Mouse (Mus musculus) left cerebral cortex, adult 8-10 months (tissue): ENCODE results near the gene Hsph1. TPM values are rescaled to one million over a fixed set of nuclear protein-coding genes. Genes with fewer than 3 reads are reported as not detected.

Experiments
- DNase-seq, 2 experiments: peaks; one replicate each; pipeline ENCODE4 v3.0.0; 2022; ENCODE audit warnings: low spot score in 2 of 2
- total RNA-seq, 4 experiments: library from RNA; stranded (reverse); gene quantifications; 2 replicates each; pipeline ENCODE4 v1.2.4; 2022

The Hsph1 gene
- total RNA-seq, 4 experiments from 2014 or later: 269 to 310 (median 301) TPM

DNA sequence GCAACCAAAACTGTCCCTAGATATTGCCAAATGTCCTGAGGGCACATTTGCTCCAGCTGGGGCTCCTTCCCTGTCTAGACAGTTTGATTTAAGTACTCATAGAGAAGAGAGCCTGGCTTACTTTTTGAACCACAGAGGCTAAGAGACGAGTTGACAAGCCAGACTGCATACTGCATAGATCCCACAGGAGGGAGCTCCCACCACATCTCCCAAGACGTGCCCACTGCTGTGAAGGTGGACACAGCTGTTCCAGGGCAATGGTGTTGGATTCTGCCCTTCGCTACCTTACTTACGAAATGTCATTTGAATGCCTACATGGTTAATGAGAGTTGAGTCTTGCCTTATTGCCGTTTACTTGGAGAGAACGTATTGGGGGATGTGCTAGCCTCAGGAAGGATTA lies 6.2 kb upstream of the Hsph1 start:
- DNase-seq: no peak

DNA sequence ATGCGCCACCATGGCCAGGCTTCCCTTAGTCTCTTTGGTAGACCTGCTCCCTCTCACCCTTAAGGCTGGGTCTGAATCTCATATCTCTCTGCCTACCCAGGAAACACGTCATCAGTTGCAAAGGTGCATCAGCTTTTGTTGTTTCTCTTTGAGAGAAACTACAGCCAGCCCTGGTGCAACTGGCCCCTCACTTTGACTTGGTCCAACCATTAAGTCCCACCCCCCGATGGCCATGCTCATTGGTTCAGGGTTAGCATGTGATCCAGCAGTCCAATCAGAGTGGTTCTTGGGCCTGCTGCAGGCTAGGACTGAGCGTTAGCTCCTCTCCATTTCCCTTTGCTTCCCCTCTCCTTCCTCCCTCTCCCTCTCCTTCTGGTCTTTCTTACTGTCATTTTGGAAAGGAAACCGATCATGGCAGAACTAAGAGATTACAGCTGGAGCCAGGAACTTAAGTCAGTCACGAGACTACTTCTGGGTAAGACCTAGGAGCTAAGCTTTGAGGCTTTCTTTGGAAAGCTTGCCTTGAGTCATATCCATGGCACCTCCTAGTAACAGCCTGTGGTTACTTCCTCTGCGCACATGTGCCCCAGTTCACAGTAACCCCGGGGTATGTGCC lies 5.2 kb upstream of the Hsph1 start:
- no peak for DNase-seq

DNA sequence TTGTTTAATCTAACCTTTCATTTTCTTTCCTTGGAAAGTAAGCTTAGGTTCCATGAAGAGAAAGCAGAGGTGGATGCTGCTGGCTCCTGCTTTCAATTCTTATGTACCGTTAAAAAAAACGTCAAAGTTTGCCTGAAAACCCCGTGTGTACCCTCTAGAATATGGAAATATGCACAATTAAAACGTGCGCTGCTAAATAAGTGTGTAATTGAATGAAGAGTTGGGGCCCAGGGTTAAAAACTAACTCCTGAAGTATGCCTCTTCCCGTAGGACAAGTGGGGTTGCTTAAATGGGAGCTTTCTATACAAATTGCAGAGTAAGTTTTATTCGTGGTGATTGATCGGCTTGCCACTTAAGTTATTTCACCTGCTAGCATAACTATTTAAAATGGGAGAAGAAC lies 1.1 kb upstream of the Hsph1 start:
- DNase-seq: no peak

DNA sequence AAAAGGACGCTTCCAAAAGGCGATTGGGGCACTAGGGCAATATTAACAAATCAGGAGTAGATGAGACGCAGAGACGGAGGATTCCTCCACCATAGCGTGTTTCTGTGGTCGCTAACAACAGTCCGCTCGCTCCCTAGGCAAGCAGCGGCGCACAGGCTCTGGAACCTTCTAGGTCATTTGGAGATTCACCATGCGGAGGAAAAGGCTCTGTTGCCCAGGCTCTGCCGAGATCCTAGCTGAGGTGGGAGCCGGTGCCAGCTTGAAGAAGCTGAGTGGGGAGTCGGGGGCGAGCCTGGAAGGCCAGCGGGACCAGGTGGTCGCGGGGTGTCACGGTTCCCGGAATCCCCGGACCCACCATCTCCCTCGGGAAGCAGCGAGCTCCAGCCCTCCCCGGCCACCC lies 620 bp downstream of the Hsph1 start:
- DNase-seq: no peak

DNA sequence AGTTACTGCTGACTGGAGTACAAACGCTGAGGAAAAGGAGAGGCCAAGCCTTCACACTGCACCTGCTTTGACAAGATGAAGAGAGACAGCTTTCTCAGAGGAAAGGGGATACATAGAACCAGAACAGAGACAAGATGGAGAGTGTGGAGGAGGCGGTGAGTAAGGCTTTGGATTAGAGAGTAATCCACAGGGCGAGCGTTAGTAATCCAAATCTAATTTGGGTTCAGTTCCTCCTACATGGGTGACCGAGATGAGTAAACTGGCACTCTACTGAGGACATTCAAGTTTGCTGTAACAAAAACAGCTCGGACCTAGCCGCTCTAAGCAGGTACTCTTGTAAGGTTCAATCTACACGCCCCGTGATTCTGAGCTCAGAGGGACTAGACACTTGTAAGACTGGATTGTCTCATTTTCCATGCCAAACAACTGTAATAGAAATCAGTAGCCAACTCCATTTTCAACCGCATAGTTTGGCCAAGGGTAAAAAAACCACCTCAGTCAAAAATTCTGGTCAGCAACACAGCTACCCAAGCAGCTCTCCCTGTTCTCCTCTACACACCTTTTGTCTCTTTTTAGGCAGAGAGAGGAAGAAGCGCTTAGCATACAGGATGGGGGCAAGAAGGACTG lies 1.7 kb downstream of the Hsph1 start:
- no peak for DNase-seq

DNA sequence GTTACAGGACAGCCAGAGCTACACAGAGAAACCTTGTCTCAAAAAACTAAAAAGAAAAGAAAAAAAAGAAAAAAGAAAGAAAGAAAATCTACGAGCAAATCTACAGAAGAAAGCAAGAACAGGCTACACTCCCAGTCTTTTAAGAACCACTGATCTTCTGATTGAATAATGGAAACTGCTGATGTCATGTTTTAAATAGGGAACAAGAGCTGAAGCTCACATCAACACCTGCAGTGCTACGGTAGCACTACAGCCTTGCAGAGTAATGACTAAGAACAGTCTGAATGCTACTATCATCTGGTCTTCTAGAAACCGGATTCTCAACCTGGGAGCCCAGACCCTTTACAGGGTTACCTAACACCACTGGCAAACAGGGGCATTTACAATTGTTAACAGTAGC lies 10.6 kb downstream of the Hsph1 start:
- DNase-seq: no peak

DNA sequence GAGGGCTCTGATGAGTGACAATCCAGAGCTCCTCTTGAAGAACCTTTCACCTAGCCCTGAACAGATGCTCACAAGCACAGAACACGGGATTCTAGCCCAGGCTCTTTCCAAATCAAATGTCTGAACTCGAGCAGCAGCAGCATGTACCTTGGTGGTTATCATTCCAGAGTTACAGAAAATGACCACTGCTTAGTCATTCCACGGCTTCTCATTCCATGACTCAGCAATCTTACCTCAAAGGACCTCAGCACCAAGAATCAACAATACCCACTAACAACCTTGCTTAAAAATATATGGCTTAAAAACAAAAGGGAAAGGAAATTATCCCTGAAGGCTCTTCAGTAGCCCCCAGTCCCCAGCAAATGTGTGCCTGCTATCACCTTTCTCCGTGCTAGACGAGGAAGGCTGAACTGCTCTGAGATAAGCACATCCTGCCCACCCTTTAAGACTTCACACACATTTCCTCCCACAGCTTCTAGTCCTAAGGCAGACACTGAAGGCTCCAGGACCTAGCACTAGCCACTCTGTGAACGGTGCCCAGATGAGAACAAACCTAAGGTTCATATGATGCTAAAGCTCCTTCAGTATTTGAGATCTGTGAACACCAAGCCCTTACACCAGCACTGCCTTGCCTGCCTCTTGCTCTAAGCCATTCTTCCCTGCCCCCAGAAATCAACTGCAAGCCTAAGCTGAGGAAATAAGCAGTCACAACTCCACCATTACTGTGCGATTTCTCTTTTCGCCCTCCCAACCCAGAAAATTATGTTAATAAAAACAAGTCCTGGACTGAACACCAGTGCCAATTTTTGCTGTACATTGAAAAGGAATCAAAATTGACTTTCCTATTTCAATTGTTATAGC lies 12.1 kb downstream of the Hsph1 start:
- no peak for DNase-seq

DNA sequence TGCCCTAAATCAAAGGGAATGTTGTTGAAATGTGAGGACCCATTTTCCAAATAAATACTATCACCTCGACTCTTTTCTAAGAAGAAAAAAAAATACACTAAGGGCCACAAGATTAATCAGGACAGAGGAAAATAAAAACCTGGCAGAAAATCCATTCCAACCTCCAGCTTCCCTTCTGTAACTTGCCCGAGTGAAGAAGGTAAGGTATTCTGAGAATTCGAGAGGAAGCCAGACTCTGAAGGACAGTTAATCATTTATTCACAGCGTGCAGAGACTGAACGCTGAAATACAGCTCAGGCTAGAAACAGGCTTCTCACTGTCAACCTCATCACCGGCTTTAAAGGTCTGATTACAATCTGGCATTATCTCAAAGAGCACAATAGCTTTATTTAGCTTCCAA lies 13.5 kb downstream of the Hsph1 start:
- no peak for DNase-seq

DNA sequence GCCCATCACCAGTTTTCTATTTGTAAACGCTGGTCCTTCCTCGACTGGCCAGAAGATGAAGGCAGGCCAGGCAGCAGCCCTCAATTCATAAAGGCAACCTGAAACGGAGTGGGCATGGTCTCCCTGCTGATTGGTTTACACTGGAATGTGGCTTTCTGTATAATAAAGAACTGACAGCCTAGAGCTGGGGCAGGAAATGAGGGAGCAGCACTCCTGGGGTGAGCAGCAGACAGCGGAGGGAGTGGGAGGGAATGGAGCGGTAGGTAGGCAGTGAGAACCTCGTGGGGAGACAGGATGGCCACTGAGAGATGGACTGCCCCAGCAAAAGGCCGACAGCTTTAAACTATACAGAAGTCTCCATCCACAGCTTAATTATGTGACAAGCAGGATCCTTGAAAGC lies 14.0 kb downstream of the Hsph1 start:
- DNase-seq: no peak

DNA sequence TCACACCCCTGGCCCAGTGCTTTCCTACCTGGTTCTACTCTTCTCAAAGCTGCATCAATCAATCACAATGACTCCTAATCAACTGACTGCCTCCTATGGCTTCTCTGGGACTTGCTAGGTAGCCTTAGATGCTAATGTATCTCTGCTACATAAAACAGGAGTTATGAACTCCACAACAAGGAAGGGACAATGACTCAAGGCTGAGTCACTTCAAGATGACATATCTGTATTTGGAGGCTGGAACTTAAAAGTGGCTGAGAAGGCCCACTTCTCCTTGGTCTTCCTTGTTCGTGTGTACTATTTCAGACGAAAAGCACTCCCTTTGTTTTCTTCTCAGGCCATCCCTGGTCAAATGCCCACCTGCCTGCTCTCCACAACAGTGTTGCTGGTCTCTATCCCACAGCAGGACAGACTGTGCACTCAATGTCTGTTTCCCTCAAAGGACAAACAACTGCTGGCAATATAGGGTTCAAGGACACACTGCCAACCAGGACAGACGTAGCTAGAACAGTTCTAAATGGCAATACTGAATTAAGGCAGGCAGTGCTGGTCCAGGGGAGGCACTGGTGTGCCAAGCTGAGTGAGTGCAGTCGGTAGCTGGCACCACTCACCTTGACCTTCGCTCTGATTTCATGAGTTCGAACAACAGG lies 18.3 kb downstream of the Hsph1 start:
- no peak for DNase-seq

DNA sequence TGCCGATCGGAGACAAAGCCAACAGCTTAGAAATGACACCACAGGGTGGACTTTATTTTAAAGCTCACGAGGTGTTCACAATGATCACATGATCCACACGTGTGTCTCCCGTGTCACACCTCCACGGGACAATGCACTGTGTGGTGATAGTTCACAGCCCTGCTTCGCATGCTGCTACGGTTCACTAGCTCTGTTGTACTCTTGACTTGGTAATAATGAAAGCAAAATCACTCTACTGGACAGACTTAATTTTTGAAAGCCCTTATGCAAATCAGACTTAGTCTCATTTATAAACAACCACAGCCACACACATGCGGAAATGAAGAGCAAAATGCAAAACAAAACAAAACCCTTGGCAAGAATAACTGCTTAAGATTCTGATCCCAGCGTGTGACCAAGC lies 19.4 kb downstream of the Hsph1 start:
- no peak for DNase-seq

DNA sequence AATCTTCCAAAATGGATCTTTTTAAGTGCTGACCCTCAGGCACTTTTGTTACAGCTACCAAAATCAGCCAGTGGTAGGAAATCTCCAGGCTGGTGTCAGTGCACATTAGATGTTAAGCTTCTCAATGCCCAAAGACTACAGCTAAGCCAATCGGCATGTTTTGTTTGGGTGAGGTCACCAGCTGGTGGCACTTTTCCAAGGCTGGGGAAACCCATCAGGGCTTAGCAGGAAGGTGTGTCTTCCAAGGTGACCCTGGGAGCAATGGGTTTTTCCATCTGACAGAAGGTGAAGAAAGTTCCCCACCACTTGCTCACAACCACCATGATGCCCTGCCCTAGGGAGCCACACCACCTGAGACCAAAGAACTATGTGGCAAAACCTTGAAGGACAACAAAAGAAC lies 20.0 kb downstream of the Hsph1 start:
- no peak for DNase-seq

DNA sequence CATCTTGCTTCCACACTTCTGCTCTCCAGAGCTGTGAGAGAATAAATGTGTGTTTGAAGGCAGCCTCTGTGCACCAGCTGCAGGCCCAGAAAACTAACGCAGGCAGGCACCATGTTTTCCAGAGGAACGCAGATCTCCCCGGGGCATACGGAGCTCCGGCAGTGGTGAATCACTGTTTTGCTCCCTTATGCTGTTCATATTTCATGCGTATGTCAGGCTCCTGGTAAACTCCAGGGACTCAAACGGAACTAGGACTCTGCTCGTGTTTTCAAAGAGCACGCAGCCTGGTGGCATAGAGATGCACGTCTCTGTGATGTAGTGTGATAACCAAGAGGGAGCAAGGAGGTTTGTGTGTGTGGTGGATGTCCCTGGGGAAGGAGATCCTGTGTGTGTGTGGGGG lies 23.4 kb downstream of the Hsph1 start:
- peak in 1 of 2 experiments; percentile 36 for DNase-seq

DNA sequence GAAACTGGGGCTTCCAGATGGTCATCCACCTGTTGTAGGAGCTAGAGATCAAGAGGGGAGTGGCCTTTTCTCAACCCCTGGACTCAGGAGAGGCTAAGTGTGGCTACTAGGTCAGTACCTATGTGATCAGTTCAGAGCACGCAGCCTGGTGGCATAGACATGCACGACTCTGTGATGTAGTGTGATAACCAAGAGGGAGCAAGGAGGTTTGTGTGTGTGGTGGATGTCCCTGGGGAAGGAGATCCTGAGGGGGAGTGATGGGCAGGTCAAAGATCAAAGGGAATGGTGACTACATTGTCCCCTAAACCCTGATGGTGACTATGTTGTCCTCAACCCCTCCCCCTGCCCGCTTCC lies 24.0 kb downstream of the Hsph1 start:
- DNase-seq: no peak

DNA sequence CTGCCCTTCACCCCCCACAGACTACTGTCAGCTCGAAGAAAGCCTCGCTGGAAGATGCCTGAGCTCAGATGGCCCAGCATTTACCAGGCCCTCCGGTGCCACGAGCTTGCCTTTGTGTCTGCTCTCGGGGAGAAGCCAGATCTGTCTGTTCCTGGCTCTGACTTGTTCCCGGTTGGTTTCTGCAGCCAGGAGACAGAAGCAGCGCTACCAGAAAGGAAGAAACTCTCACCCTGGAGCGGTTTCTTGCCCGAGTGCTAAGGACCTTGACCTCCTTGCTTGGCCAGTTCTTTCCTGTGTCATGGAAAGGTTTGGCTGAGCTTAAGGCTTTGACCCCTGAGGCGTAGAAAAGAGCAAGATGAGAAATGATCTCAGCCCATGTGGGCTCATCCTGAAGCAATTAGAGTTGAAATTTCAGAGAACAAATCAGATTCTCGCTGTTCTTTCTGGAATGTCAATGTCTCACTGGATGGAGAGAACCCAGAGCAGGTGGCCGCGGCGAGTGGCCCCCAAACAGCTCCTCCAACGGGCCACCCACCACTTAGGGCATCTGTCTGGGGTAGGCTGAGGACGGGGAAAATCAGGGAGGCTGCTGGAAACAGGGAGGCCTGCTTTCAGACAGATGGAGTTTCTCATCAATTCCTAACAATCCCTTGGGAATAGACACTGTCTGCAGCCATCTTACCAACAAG lies 24.6 kb downstream of the Hsph1 start:
- no peak for DNase-seq

DNA sequence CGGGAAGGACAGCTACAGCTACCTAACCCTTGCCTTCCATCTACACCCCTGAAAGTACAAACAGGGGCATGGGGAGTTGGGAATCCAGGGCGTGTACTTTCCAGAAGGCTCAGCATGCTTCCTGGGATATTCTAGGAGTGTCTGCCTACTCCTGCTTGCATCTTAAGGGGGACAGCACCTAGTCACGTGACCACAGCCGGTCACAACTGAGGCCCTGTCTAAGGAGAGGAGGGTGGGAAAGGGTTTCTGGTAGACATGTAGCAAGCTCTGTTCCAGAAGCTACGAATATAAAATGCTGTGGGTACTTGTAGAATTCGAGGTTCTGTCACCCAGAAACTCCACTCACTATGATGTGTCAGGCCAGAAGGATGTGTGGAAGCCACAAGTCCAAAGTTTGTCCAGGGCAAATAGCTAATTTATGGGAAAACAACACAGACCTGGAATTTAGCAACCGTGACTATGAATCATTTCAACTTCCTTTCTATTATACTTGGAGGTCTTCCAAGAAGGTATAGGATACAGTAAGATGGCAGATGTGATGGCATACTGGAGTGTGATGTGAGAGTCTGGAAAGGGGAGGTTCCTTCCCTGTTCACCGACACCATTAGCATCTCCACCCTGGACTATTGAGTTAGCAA lies 29.0 kb downstream of the Hsph1 start:
- no peak for DNase-seq

DNA sequence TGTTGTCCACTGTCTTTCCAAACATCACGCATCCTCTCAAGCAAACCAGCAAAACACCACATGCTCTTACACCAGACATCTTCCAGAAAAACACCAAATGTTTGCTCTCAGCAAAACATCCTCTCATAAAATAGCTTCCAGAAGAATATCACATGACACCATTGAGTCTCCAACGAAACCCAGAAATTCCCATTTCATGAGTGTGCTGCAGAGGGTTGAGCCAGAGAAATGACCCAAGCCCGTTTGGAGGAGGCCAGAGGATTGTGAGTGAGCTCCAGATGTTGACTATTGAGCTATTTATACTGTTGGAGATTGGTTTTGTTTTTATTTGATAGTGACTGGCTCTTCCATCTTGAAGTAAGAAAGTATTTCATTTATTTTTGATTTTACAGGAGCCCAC lies 32.9 kb downstream of the Hsph1 start:
- DNase-seq: no peak

DNA sequence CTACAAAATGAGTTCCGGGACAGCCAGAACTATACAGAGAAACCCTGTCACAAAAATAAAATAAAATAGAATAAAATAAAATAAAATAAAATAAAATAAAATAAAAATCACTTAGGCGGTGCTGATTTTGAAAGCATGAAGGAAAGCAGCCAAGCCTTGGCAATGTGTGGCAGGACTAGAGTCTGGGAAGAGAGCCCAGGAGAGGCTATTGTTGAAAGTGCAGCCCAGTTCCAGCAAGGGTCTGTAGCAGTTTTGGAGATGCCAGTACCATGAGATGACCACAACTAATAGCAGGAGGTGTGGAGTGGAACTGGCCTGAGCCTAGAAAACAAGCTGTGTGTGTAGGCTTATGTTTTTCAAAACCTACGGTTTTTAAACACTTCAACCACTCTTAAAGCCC lies 34.2 kb downstream of the Hsph1 start:
- DNase-seq: no peak

DNA sequence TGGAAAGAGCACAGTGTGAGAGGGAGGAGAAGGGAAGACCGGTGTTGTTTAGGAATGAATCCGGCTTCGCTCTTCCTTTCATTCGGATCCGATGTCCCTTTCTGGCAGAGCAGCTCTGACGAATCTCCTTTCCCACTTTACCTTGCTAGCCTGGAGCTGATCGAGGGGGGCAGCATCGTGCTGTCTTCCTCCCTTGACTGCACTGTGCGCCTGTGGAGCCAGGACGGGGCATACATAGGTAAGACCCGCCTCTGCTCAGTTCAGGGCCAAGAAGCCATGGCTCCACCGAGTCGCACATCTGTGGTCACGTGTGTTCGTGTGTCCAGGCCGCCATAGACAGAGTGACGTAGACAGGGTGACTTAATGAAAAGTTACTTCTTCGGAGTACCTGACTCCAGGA lies 38.8 kb downstream of the Hsph1 start:
- no peak for DNase-seq

DNA sequence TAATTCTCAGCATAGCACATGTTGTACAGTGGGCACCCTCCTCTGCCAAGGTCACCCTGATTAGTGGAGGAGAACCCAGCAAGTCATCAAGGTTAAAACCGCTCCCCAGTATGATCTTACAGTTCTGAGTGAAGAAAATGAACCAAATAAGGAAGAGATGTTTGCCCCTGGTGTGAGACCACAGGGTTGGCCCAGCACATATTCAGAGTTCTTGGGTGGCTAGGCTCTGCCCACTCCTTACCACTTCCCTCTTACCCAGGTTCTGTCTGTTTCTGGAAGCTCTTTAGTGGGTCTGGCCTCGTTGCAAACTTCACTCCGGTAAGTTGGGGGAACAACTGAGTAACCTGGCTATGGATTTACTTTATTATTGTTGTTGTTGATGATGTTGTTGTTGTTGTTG lies 42.0 kb downstream of the Hsph1 start:
- DNase-seq: no peak

DNA sequence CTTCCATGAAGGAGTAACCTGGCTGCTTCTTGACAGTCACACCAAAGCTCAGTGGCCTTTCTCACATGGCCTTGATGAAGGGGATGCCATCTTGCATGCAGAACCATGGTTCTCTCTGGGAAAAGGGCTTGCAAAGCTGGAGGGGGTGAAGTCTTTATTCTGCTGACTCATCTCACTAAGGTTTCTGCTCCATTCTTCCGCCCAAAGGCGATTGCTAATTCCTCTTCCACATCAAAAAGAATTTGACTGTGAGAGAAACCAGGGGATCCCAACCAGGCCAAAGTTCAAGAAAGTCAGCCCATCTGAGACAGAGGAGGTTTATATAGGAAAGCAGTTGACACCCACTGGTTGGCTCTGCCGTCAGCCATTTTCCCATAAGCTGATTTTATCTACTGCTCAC lies 46.2 kb downstream of the Hsph1 start:
- DNase-seq: no peak
